Mouse (Mus musculus): ENCODE measurements around the gene Bsx.

Gene Bsx

DNA sequence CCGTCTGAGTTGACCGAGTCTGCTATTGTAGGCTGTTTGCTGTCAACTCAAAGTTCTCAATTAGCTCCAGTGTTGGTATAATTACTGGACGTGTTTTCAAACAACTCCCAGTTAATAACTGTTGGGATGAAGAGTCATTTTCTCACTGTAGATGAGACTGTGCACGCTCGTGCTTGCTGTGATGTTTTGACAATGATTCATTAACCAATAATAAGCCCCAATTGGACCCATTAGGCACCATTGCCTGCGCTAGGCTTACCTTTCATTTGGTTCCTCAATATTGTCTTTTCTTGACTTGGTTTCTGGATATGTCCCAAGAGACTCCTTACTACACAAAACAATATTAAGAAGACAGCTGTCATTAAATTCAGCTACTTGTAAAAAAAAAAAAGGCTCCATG is 18.5 kb downstream of the Bsx start:
- DNase-seq: no peak

GRCm38 (mm10) chr9:40907413-40907812 is 33.5 kb downstream of the Bsx start:
- DNase-seq: no peak

GRCm38 (mm10) chr9:40908411-40908810 is 34.5 kb downstream of the Bsx start:
- no peak for DNase-seq

GRCm38 (mm10) chr9:40908915-40909314 is 35.0 kb downstream of the Bsx start:
- no peak for DNase-seq

GRCm38 (mm10) chr9:40917871-40918613 is 44.1 kb downstream of the Bsx start:
- DNase-seq: no peak

DNA sequence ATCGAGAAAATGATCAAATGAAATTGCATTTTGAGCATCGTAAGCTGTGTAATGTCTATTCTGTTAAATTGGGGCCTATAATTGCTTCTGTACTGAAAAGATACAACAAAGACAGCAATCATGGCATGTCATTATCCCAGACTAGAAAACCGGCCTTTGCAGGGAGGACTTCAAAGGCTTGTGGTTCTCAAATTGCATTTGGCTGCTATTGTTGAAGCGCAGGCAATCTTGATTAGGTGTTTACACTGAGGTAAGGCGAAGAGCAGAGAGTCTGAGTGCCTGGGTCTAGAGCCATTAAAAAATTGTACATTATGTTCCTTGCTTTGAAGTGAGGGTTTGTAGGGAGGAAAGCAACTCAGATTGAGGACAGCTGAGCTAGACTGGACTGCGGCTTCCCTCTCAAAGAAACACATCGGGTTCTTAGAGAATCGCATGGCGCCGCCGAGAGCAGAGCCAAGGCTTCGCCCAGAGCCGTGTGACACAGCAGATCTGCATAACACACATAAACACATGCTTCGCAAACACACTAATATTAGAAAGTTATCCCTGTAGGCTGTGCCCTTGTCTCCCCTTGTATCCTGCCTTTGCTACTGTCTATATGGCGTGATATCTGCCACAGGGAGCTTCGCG is 53.5 kb downstream of the Bsx start:
- DNase-seq: no peak
